Mouse (Mus musculus) MEL (cell line): ENCODE measurements around the gene Sos1. TPM values are rescaled to one million over a fixed set of nuclear protein-coding genes. Genes with fewer than 3 reads are reported as not detected.

Source experiments
- DNase-seq: peaks from one replicate; pipeline ENCODE4 v3.0.0; 2011; ENCODE audit warnings: low read depth, low spot score
- H3K27ac ChIP-seq: 2 replicates; pipeline ENCODE4 v1.5.1; 2012; ENCODE audit warnings: low read depth, mild to moderate bottlenecking, control low read depth, low read length, moderate library complexity; ENCODE audit not compliant: control insufficient read depth
- H3K27me3 ChIP-seq, 2 experiments: fragments of 150-350 bp in 1 of 2; sonication (generic) in 1 of 2; 2 replicates each; pipeline ENCODE4 v1.6.1; 2012; ENCODE audit warnings: low read length in 2 of 2, mild to moderate bottlenecking in 2 of 2, improper control_type of control experiment in 1 of 2, moderate library complexity in 1 of 2; ENCODE audit not compliant: insufficient read depth in 2 of 2, control insufficient read depth in 1 of 2
- H3K36me3 ChIP-seq, 2 experiments: 2 replicates each; pipeline ENCODE4 v1.6.1; 2012 to 2014; ENCODE audit warnings: low read length in 2 of 2, improper control_type of control experiment in 1 of 2, inconsistent platforms in 1 of 2, mild to moderate bottlenecking in 1 of 2; ENCODE audit not compliant: insufficient read depth in 2 of 2, control insufficient read depth in 1 of 2
- H3K4me1 ChIP-seq, 2 experiments: fragments of 150-350 bp in 1 of 2; sonication (generic) in 1 of 2; 2 replicates each; pipeline ENCODE4 v1.6.1; 2012; ENCODE audit warnings: low read length in 2 of 2, improper control_type of control experiment in 1 of 2, mild to moderate bottlenecking in 1 of 2; ENCODE audit not compliant: insufficient read depth in 2 of 2, control insufficient read depth in 1 of 2
- H3K4me3 ChIP-seq, 2 experiments: fragments of 150-350 bp in 1 of 2; sonication (generic) in 1 of 2; 2 replicates each; pipeline ENCODE4 v1.5.1; 2012; ENCODE audit warnings: low read depth in 2 of 2, low read length in 2 of 2, mild to moderate bottlenecking in 2 of 2, moderate library complexity in 2 of 2, control low read depth in 1 of 2, improper control_type of control experiment in 1 of 2; ENCODE audit not compliant: control insufficient read depth in 1 of 2, insufficient read depth in 1 of 2
- H3K79me2 ChIP-seq: 2 replicates; pipeline ENCODE4 v1.6.1; 2012; ENCODE audit warnings: mild to moderate bottlenecking, low read length, moderate library complexity; ENCODE audit not compliant: control insufficient read depth, poor library complexity, insufficient read depth
- H3K9ac ChIP-seq: 2 replicates; pipeline ENCODE4 v1.6.1; 2012; ENCODE audit warnings: low read depth, mild to moderate bottlenecking, control low read depth, low read length, moderate library complexity; ENCODE audit not compliant: control insufficient read depth, poor library complexity, severe bottlenecking
- H3K9me3 ChIP-seq: fragments of 150-350 bp; sonication (generic); replicated peaks from 2 replicates; pipeline ENCODE4 v1.6.1; 2012; ENCODE audit warnings: mild to moderate bottlenecking, low read length, improper control_type of control experiment, moderate library complexity; ENCODE audit not compliant: insufficient read depth
- CHD1 ChIP-seq: IDR thresholded peaks from 2 replicates; pipeline ENCODE4 v1.6.1; 2012; ENCODE audit warnings: low read depth, mild to moderate bottlenecking, inconsistent platforms, low read length, improper control_type of control experiment
- CTCF ChIP-seq, 3 experiments: IDR thresholded peaks in 2 of 3; conservative IDR thresholded peaks in 1 of 3; 2 replicates each; pipeline ENCODE4 v1.5.1; 2011 to 2012; ENCODE audit warnings: low read length in 3 of 3, low read depth in 2 of 3, mild to moderate bottlenecking in 2 of 3, improper control_type of control experiment in 1 of 3, inconsistent platforms in 1 of 3, mixed read lengths in 1 of 3, moderate library complexity in 1 of 3; ENCODE audit not compliant: control insufficient read depth in 1 of 3, insufficient read depth in 1 of 3, poor library complexity in 1 of 3, severe bottlenecking in 1 of 3
- E2F4 ChIP-seq: IDR thresholded peaks from 2 replicates; pipeline ENCODE4 v1.6.1; 2011; ENCODE audit warnings: low read depth, low read length, improper control_type of control experiment, borderline replicate concordance
- ELF1 ChIP-seq: IDR thresholded peaks from 2 replicates; pipeline ENCODE4 v1.6.1; 2014; ENCODE audit warnings: low read depth, mild to moderate bottlenecking, inconsistent platforms, low read length, improper control_type of control experiment, moderate library complexity
- ETS1 ChIP-seq: IDR thresholded peaks from 2 replicates; pipeline ENCODE4 v1.6.1; 2012; ENCODE audit warnings: low read depth, mild to moderate bottlenecking, inconsistent platforms, low read length, improper control_type of control experiment, moderate library complexity
- GABPA ChIP-seq: IDR thresholded peaks from 2 replicates; pipeline ENCODE4 v1.6.1; 2012; ENCODE audit warnings: low read depth, mild to moderate bottlenecking, inconsistent platforms, low read length, improper control_type of control experiment, moderate library complexity
- JUND ChIP-seq: IDR thresholded peaks from 2 replicates; pipeline ENCODE4 v1.6.1; 2011; ENCODE audit warnings: low read depth, mild to moderate bottlenecking, improper control_type of control experiment, low read length
- KAT2A ChIP-seq: conservative IDR thresholded peaks from 2 replicates; pipeline ENCODE4 v1.6.1; 2012; ENCODE audit warnings: low read depth, low read length, improper control_type of control experiment, inconsistent platforms
- MAFK ChIP-seq: IDR thresholded peaks from 2 replicates; pipeline ENCODE4 v1.6.1; 2011; ENCODE audit warnings: low read depth, mild to moderate bottlenecking, low read length, improper control_type of control experiment, borderline replicate concordance
- MAX ChIP-seq: IDR thresholded peaks from 2 replicates; pipeline ENCODE4 v1.6.1; 2011; ENCODE audit warnings: low read length, improper control_type of control experiment
- MEF2A ChIP-seq: IDR thresholded peaks from 2 replicates; pipeline ENCODE4 v1.6.1; 2014; ENCODE audit warnings: low read depth, mild to moderate bottlenecking, inconsistent platforms, low read length, improper control_type of control experiment; ENCODE audit not compliant: poor library complexity, insufficient replicate concordance, severe bottlenecking; ENCODE audit errors: extremely low read depth
- MYC ChIP-seq: IDR thresholded peaks from 2 replicates; pipeline ENCODE4 v1.6.1; 2011; ENCODE audit warnings: low read depth, mild to moderate bottlenecking, low read length, improper control_type of control experiment, moderate library complexity
- NELFE ChIP-seq: IDR thresholded peaks from 2 replicates; pipeline ENCODE4 v1.6.1; 2011; ENCODE audit warnings: low read depth, low read length, improper control_type of control experiment
- NRF1 ChIP-seq: IDR thresholded peaks from 2 replicates; pipeline ENCODE4 v1.6.1; 2014; ENCODE audit warnings: low read depth, mild to moderate bottlenecking, inconsistent platforms, low read length, improper control_type of control experiment, moderate library complexity; ENCODE audit not compliant: poor library complexity, insufficient read depth, severe bottlenecking
- POLR2A ChIP-seq, 2 experiments: IDR thresholded peaks; 2 replicates each; pipeline ENCODE4 v1.6.1; 2011 to 2012; ENCODE audit warnings: low read length in 2 of 2, mild to moderate bottlenecking in 2 of 2, control low read depth in 1 of 2, improper control_type of control experiment in 1 of 2, low read depth in 1 of 2, moderate library complexity in 1 of 2; ENCODE audit not compliant: control insufficient read depth in 1 of 2, insufficient read depth in 1 of 2, poor library complexity in 1 of 2
- RAD21 ChIP-seq: IDR thresholded peaks from 2 replicates; pipeline ENCODE4 v1.6.1; 2011; ENCODE audit warnings: mild to moderate bottlenecking, low read depth, low read length, improper control_type of control experiment
- SIN3A ChIP-seq: IDR thresholded peaks from 2 replicates; pipeline ENCODE4 v1.6.1; 2012; ENCODE audit warnings: low read length, improper control_type of control experiment, inconsistent platforms
- SMC3 ChIP-seq: IDR thresholded peaks from 2 replicates; pipeline ENCODE4 v1.6.1; 2011; ENCODE audit warnings: low read depth, low read length, improper control_type of control experiment
- TBP ChIP-seq: IDR thresholded peaks from 2 replicates; pipeline ENCODE4 v1.8.0; 2011; ENCODE audit warnings: low read depth, low read length, improper control_type of control experiment
- TCF12 ChIP-seq: IDR thresholded peaks from 2 replicates; pipeline ENCODE4 v1.6.1; 2014; ENCODE audit warnings: low read depth, mild to moderate bottlenecking, inconsistent platforms, low read length, improper control_type of control experiment, moderate library complexity
- ZC3H11A ChIP-seq: IDR thresholded peaks from 2 replicates; pipeline ENCODE4 v1.6.1; 2012; ENCODE audit warnings: low read depth, mild to moderate bottlenecking, inconsistent platforms, low read length, improper control_type of control experiment
- ZMIZ1 ChIP-seq: IDR thresholded peaks from 2 replicates; pipeline ENCODE4 v1.6.1; 2012; ENCODE audit warnings: low read depth, mild to moderate bottlenecking, inconsistent platforms, low read length, improper control_type of control experiment, moderate library complexity
- ZNF384 ChIP-seq: IDR thresholded peaks from 2 replicates; pipeline ENCODE4 v1.6.1; 2012; ENCODE audit warnings: low read depth, mild to moderate bottlenecking, inconsistent platforms, low read length, improper control_type of control experiment
- polyA plus RNA-seq, 2 experiments: library from polyadenylated mRNA; stranded (reverse) in 1 of 2; unstranded in 1 of 2; fragments of >175 nt in 1 of 2; fragments of >200 nt in 1 of 2; gene quantifications; 2 replicates each; pipeline versions ENCODE4 v1.2.1 to v1.2.4; 2012; ENCODE audit warnings: low replicate concordance in 2 of 2, low read depth in 1 of 2; ENCODE audit not compliant: insufficient read length in 2 of 2, insufficient read depth in 1 of 2, missing spikeins in 1 of 2
- total RNA-seq: library from RNA; depleted of rRNA; stranded (reverse); fragments of 300-350 nt; gene quantifications from 2 replicates; pipeline ENCODE4 v1.2.3, GENCODE M21; 2012

The Sos1 gene
- total and polyA plus RNA-seq, 3 experiments: 4.6 to 20.3 (median 12.1) TPM

DNA sequence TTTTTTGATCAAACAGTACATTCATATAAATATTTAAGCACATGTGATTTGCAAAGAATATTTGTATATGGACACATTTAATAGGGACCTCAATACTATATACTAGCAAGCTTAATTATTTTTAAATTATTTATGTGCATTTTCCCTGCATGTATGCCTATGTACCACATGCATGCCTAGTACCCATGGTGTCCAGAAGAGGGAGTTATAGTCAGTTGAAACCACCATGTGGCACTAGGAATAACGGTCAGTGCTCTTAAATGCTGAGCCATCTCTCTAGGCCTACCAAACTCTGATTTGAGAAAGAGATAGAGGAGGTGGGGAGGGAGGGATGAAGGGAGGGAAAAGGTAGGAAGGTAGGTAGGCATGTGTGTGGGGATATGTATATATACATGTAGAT is 69.1 kb downstream of the Sos1 start:
- Histone ChIP-seq H3K27ac (no peak overlapping the region), H3K4me3 (no peak overlapping the region), H3K9ac (no peak overlapping the region), H3K79me2 (no peaks in the 10 kb centered on the region), H3K36me3 (peaks cover 0 to 69% of the 10 kb centered on the region in 2 experiments; a peak in 2 of 4 replicates), H3K4me1 (no peaks in the 10 kb centered on the region), H3K27me3 (no peaks in the 10 kb centered on the region), H3K9me3 (no peaks in the 10 kb centered on the region)
- TF ChIP-seq SMC3: peak; percentile 55
- no peak for TF ChIP-seq ELF1
- peak; percentile 46 for TF ChIP-seq RAD21
- peak; percentile 77 for TF ChIP-seq MYC
- peak; percentile 7 to 62 (median 37); a peak in 4 of 6 replicates for TF ChIP-seq CTCF (IDR thresholded peaks at IDR 0.05 in 2 of 3, conservative IDR thresholded peaks at IDR 0.05 in 1 of 3; ENCODE audit: control insufficient read depth in 1 of 3, insufficient read depth in 1 of 3, low read depth in 2 of 3, low read length in 3 of 3, poor library complexity in 1 of 3, severe bottlenecking in 1 of 3)
- DNase-seq: peak; percentile 41

- Histone ChIP-seq H3K9me3 (no peaks in the 10 kb centered on the region), H3K27ac (no peak overlapping the region), H3K4me1 (no peaks in the 10 kb centered on the region), H3K9ac (no peak overlapping the region), H3K36me3 (peaks cover 0 to 32% of the 10 kb centered on the region in 2 experiments; a peak in 2 of 4 replicates), H3K4me3 (no peak overlapping the region), H3K27me3 (no peaks in the 10 kb centered on the region), H3K79me2 (no peaks in the 10 kb centered on the region)
- DNase-seq: no peak
- TF ChIP-seq MAFK (no peak), MEF2A (no peak), NRF1 (no peak), POLR2A (IDR thresholded peaks at IDR 0.05; ENCODE audit: control insufficient read depth in 1 of 2, insufficient read depth in 1 of 2, low read depth in 1 of 2, low read length in 2 of 2, poor library complexity in 1 of 2) (no peak), MAX (no peak)
Observed at GRCm38 (mm10) chr17:80398243-80398642, 82.0 kb downstream of the Sos1 start.

DNA sequence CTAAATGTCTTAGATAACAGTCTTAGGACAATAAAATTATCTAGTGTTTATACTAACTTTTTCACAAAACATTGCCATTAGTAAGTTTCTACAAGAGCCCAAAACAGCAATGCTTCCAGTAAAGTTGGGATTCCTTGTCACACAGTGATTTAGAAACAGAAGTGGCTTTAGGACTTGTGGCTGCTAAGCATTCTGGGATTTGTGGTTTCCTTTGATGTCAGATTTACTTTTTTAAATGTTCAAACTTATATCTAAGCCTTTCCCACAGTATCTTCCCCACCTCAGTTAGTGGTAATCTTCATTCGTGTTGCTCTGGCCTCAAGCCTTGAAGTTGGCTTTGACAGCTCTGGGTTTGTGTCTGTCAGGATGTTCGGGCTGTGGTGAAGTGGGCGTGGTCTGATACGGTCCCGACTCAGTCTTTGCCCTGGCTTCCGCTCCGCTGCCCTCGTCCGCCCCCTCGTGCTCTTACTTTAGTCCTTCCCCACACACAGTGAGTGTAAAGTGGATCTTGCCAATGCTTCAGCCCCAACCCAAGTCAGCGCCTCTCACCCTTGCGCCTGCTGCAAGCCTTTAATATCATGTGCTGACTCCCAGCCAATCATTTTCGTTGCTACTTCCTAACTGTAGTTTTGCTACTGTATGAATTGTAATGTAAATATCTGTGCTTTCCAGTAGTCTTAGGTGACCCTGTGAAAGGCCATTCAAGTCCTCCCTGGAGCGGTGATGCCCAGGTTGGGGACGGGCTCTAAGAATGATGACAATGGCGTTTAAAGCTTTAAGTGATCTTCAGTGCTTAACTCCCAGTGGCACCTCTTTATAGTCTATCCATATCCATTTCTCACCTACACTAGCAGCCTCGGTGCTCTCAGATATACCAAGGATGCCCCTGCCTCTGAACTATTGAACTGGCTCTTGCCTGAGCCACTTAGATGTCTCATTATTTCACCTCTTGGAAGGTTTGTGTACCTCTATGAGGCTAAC is 88.5 kb downstream of the Sos1 start:
- no peak overlapping the region for H3K27ac ChIP-seq
- peaks cover 0 to 3% of the 10 kb centered on the region in 2 experiments; a peak in 1 of 4 replicates for H3K4me1 ChIP-seq
- peaks cover 0 to 6% of the 10 kb centered on the region in 2 experiments; a peak in 1 of 4 replicates for H3K27me3 ChIP-seq
- no peaks in the 10 kb centered on the region for H3K79me2 ChIP-seq
- H3K36me3 ChIP-seq: peaks cover 0 to 2% of the 10 kb centered on the region in 2 experiments; a peak in 1 of 4 replicates
- H3K9ac ChIP-seq: 0 out of 2 replicates have a peak overlapping the region, but pooled peaks have one; percentile 29
- peak; percentile 82 for DNase-seq
- peak overlapping the region; percentile 23 to 61 for H3K4me3 ChIP-seq
- no peaks in the 10 kb centered on the region for H3K9me3 ChIP-seq
- TF ChIP-seq GABPA (no peak), SIN3A (no peak), KAT2A (no peak), TBP (no peak), TCF12 (no peak), E2F4 (no peak), NRF1 (no peak), ZNF384 (no peak), MYC (0 out of 2 replicates have a peak, but pooled peaks have one; percentile 10), ZMIZ1 (no peak), ETS1 (no peak), CTCF (IDR thresholded peaks at IDR 0.05 in 2 of 3, conservative IDR thresholded peaks at IDR 0.05 in 1 of 3; ENCODE audit: control insufficient read depth in 1 of 3, insufficient read depth in 1 of 3, low read depth in 2 of 3, low read length in 3 of 3, poor library complexity in 1 of 3, severe bottlenecking in 1 of 3) (peak in 2 of 3 experiments; percentile 31 to 43; a peak in 3 of 6 replicates), NELFE (no peak), POLR2A (IDR thresholded peaks at IDR 0.05; ENCODE audit: control insufficient read depth in 1 of 2, insufficient read depth in 1 of 2, low read depth in 1 of 2, low read length in 2 of 2, poor library complexity in 1 of 2) (no peak), CHD1 (no peak), JUND (no peak), ZC3H11A (no peak)
